Mouse (Mus musculus): Measurements from ENCODE around the gene Nsdhl.

GRCm38 (mm10) chrX:72962743-72963142 lies 44.4 kb downstream of the Nsdhl start:
- TF ChIP-seq CTCF (IDR thresholded peaks at IDR 0.05) (no peak), POLR2A (IDR thresholded peaks at IDR 0.05; ENCODE audit: insufficient read depth, low read depth, low read length) (no peak), EP300 (IDR thresholded peaks at IDR 0.05; ENCODE audit: insufficient read depth, low read depth, low read length) (no peak)
